Mouse (Mus musculus): ENCODE results near the gene Polg.

Polg gene

DNA sequence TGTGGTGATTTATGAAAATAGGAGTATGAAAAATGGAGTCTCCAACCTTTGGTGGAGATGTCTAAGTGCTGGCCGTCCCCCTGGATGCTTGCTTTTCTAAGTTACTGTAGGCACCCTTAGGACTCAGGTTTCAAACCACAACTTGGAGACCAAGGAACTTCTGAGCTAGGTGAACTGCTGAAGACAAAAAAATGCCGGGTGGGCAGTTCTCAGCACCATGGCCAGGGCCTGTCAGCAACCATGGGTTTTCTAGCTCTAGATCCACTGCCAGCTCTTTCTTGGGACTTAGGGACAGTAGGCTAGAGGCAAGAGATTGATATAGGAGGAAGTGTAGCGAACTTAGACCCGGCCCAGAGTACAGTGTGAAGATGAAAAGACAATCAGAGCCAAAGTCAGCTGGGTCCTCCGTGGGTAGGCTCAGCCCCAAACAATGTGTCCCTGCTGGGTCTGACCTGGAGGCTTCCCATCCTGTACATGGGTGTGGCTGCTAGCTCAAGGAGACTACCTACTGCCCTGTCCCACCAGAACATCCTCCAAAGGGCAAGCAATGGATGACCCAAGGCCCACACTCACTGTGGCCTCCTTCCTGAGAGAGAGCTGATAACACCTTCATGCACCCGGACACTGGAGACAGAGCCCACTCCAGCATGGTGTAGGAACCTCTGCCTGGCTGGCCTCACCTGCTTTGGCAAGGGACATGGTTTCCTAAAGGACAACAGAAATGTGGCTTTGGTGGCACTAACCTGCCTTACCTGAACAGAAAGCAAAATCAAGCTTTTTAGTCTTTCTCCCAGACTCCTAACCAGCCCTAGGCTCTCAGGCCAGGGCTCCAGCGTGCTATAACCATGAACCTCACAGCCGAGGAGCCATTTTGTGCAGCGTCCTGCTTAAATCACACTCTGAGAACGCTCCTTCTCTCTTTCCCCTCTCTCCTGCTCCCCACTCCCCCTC, 36.3 kb upstream of the Polg start:
- peak in 1 of 2 experiments; percentile 29 for DNase-seq

- peak; percentile 66 to 67 for DNase-seq
Measured at GRCm38 (mm10) chr7:79501581-79502031, 35.4 kb upstream of the Polg start.

DNA sequence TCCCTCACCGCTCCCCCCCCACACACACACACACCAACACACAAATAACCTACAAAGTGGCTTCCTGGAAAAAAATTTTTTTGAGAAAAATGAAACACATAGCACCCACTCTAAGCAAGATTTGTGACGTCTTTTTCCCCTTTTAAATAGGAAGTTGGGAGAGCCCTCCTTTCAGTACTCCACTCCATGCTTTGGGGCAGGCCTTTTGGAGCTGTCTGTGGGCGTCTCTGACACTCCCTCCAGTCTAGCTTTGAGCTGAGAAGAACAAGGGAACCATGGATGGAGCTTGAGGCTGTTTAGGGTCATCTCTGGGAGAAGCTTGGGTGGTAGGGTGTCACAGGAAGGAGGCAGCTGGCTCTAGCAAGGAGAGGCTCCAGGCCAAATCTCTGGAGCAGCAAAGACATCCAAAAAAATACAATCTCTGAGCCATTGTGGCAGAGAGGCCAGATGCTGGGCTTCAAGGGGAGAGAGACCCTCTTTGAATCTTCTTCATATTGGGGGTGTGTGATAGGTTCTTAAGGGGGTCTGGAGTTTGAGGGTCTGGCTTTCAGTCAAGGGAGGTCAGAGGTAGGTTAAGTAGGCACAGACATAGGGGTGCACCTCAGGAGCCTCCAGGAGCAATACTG, 34.6 kb upstream of the Polg start:
- peak in 1 of 2 experiments; percentile 45 for DNase-seq

GRCm38 (mm10) chr7:79499596-79500570, 33.7 kb upstream of the Polg start:
- DNase-seq, result peak; percentile 76 to 91

GRCm38 (mm10) chr7:79498965-79499595, 32.9 kb upstream of the Polg start:
- peak; percentile 53 to 69 for DNase-seq

DNA sequence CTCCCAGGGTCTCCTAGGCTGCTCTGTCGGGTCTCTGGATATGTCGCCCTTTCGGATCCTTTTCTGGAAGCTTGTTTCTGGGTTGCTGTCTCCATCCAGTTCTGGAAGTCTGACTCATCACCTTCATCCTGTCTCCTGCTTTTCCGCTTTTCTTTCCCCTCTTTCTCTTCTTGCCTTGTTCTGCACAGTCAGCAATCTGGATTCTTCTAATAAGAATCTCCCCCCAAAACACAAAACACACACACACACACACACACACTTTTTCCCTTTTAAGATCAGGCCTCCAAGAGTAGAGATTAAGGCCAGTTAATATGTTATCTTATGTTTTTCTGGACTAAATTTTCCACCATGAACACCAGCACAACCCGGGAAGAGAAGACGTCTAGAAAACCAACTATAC, 32.2 kb upstream of the Polg start:
- peak in 1 of 2 experiments; percentile 10 for DNase-seq

GRCm38 (mm10) chr7:79497701-79498115, 31.5 kb upstream of the Polg start:
- DNase-seq, result peak in 1 of 2 experiments; percentile 41

GRCm38 (mm10) chr7:79496816-79497328, 30.7 kb upstream of the Polg start:
- DNase-seq, result peak in 1 of 2 experiments; percentile 35

- peak; percentile 90 to 97 for DNase-seq
Measured at GRCm38 (mm10) chr7:79495988-79496815, 30.0 kb upstream of the Polg start.

DNA sequence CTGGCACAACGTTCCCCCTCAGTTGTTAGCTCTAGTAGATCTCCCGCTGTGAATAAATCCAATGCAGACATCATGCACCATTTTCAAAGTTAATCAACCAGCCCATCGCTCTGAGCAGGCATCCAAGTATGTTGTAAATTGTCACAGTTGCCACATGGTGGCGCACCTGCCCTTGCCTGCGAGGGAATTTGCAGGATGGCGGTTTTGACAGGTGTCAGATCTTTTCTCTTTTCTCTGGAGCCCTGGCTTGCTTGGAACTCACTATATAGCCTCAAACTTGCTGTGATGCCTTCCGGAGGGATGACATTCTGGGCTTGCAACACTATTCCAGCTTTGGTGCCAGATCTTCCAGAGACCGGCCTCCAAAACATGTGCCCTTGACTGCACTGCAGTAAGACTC, 27.8 kb upstream of the Polg start:
- DNase-seq, result peak; percentile 74 to 87

GRCm38 (mm10) chr7:79486528-79486927, 20.4 kb upstream of the Polg start:
- DNase-seq, result no peak

GRCm38 (mm10) chr7:79474831-79475399, 8.8 kb upstream of the Polg start:
- DNase-seq, result no peak

GRCm38 (mm10) chr7:79473496-79474194, 7.5 kb upstream of the Polg start:
- no peak for DNase-seq

DNA sequence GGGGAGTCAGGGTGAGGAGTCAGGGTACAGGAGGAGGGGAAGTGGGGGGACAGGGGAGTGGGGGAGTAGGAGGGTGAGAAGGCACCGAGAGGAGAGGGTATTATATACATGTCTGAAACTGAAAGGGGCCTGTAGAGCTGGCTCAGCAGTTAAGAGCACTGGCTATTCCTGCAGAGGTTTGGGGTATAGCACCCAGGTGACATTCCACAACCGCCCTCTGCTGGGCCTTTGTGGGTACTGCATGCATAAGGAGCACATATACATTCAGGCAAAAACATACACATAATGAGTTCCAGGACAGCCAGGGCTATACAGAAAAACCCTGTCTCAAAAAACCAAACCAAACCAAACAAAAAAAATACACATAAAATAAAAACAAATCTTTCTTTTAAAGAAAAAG, 6.6 kb upstream of the Polg start:
- DNase-seq, result no peak

GRCm38 (mm10) chr7:79471436-79471835, 5.3 kb upstream of the Polg start:
- no peak for DNase-seq

DNA sequence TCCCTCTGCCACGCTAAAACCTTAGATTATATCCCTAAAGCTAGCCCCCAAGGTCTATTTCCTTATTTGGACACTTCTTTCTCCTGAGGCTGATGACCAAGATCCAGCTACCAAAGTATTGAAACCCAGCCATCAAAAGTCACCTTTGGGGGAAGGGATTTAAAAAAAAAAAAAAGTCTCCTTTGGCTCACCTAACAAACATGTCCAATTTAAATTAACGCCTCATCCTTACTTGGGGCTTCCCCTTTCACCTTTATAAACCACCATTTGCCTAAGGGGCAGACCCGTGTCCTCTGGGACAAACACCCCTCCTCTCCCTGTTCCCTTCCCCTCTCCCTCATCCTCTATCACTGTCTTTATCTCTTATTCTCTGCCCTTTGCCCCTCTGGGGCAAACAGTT, 4.6 kb upstream of the Polg start:
- DNase-seq, result no peak

DNA sequence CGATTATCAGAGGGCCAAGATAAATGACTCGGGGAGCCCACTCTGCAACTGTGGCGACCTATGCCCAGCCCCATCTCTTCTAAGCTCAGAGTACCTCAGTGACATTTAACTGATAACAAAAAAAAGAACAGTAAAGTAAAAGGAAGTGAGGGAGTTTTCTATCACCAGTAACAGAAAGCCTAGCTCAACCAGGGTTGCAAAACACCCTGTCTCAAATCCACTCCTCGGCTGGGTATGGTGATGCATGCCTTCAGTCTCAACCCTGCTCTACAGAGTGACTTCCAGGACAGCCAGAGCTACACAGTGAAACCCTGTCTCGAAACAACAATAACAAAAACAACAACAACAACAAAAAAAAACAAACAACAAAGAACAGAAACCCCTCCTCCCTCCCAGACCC, 3.6 kb upstream of the Polg start:
- DNase-seq, result no peak

DNA sequence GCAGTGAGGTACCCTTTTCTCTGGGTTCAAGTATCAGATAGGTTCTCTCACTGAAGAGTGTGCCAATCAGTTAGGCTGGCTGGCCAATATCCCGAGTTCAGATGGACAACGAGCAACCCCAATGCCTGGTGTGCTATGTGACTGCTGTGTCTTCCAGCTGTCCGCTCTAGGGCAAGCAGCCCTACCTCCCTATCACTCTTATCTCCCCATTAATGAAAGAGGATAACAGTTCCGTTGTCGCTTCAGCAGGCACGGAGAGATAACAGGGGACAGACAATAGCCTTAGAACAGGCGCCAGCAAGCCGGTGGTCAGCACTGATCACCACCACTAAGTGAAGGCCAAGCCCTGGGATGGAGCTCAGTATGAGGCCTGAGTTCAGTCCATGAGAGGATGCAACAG, 2.8 kb upstream of the Polg start:
- DNase-seq, result no peak

DNA sequence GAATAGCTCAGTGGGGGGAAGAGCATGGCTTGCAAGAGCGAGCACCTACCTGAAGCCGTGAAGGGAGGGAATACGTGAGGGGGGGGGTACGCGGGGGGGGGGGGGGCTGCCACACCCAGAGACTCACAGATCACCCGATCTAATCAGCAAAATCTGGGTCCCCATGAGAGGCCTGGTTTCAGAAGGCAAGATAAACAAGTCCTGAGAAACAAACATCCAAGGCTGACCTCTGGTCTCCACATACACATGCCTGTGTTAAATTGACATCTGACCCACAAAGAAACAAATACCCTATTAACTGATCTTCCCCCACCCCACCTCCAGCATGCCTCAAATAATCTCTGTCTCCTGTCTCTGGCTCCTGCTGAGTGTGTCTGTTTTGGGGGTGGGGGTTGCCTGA, 1.8 kb upstream of the Polg start:
- DNase-seq, result no peak

- DNase-seq, result peak in 1 of 2 experiments; percentile 47
Measured at GRCm38 (mm10) chr7:79465461-79466044, 609 bp downstream of the Polg start.

Data from cerebellum, adult 18-20 months (tissue).